Mouse (Mus musculus): ENCODE results near the gene Unc93a2.
"Not testable (repeated sequence)": the region's sequence is repeated elsewhere in the genome, so short reads cannot be mapped to it uniquely, and the experiment has no call there.

DNA sequence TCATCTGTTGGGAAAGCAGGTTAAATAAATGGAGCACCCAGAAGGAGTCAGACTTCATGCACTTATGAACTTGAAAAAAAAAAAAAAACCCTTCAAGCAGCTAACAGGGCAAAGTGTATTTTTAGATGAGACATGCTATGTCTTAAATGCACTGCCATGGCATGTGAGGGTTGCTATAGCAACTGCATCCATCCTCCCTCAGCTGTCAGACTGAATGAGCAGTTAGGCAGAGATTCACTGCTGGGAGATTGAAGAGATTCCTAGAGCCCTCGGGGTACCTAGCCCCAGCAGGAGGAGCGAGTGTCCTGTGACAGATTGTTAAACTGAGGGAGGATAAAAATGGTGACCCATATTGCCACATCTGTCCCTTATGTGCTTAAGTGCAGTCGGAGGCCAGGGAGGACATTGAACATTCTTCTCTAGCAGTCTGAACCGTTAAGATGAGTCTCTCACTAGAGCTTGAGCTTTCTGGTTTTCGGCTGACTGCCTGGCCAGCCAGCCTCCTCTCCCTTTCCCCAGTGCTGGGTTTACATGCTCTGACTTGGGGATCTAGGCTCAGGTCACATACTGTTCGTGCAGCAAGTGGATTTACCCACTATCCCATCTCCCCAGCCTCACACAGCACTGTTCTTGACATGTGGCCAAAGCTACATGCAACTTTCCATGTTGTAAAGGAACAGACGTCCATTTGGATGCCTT, 18.4 kb downstream of the Unc93a2 start:
- not testable (repeated sequence) for TF ChIP-seq CTCF (IDR thresholded peaks at IDR 0.05; ENCODE audit: borderline replicate concordance, extremely low read depth, insufficient read depth, insufficient read length); POLR2A (IDR thresholded peaks at IDR 0.05; ENCODE audit: borderline replicate concordance, extremely low read depth, insufficient read depth, insufficient read length, poor library complexity, severe bottlenecking)

Measured in brain, embryonic 14.5 days (tissue).